Mouse (Mus musculus): ENCODE measurements at regions not wholly inside any gene's neighbourhood (a gene's known extent, or its start where the extent isn't known, plus 50 kb on each side); places are given as distances from the start of the nearest gene placed in this dataset.

DNA sequence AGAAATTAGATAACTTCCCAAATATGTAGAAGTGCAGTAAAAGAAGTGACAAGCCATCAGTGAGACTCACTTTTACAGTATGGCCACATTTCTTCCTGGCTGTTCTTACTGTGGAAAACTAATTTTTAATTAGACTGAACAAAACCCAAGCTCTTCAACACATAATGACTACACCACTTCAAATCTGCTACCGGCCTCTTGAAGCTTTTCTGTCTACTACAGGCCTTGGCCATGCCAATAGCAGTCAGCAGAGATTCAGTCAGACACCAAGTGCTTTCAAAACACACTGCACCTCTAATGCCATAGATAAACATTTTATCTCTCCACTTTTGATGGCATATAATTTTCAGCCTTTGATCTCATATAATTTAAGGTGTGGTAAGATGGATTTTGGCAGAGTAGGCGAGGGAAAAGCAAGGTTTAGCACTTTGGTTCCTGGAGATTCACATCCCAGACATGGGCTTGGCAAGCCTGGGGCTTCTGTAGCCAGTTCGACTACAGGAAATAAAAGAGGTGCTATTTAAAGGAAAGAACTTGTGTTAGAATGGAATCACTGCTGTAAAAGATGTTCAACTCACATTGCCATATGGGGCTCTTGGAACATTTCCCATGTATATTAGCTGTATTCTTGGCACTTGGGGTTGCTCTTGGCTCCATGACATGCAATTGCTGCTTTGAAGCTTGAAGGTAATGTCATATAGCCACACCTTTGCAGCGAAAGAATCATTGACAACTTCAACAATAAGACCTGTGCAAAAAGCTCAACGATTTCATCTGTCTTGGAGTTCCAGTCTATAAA, 941.9 kb downstream of the Efnb2 start:
- no peak for TF ChIP-seq ZC3H11A (IDR thresholded peaks at IDR 0.05; ENCODE audit: borderline replicate concordance, low read depth, low read length)
- no peak for TF ChIP-seq CHD2 (IDR thresholded peaks at IDR 0.05; ENCODE audit: low read depth, low read length)
- no peak for TF ChIP-seq MAFK (IDR thresholded peaks at IDR 0.05; ENCODE audit: insufficient read depth, low read depth, low read length)
- no peak for TF ChIP-seq HCFC1 (IDR thresholded peaks at IDR 0.05; ENCODE audit: borderline replicate concordance, insufficient read depth, low read length)

All from ES-E14 (cell line).